Mouse (Mus musculus): ENCODE data around the gene Gper1. TPM values are rescaled to one million over a fixed set of nuclear protein-coding genes. Genes with fewer than 3 reads are reported as not detected.

The Gper1 gene
- polyA plus RNA-seq, 1 experiment from 2014 or later, result 2.9 TPM

GRCm38 (mm10) chr5:139397959-139398753 is 24.8 kb upstream of the Gper1 start:
- Histone ChIP-seq H3K4me3 (replicated peaks; ENCODE audit: low read length) (no peak overlapping the region), H3K36me3 (ENCODE audit: control insufficient read depth, insufficient read depth, low read length) (no peaks in the 10 kb centered on the region), H3K9ac (ENCODE audit: low read length) (no peak overlapping the region), H3K9me3 (replicated peaks; ENCODE audit: control insufficient read depth, low read length) (no peaks in the 10 kb centered on the region), H3K27ac (ENCODE audit: low read length) (no peak overlapping the region), H3K4me2 (ENCODE audit: low read depth, low read length) (no peak overlapping the region), H3K27me3 (ENCODE audit: control insufficient read depth, insufficient read depth, low read length) (no peaks in the 10 kb centered on the region), H3K4me1 (ENCODE audit: control insufficient read depth, insufficient read depth, low read length) (no peaks in the 10 kb centered on the region)
- WGBS, result 38% methylated on average over 5 of the region's 5 CpGs
- peak; percentile 56; the same call in 1 of the 2 replicates for ATAC-seq (ENCODE audit: insufficient read depth, low FRiP score)

GRCm38 (mm10) chr5:139398786-139399185 is 24.2 kb upstream of the Gper1 start:
- ATAC-seq (ENCODE audit: insufficient read depth, low FRiP score), result no peak
- Histone ChIP-seq H3K36me3 (ENCODE audit: control insufficient read depth, insufficient read depth, low read length) (no peaks in the 10 kb centered on the region), H3K9me3 (replicated peaks; ENCODE audit: control insufficient read depth, low read length) (no peaks in the 10 kb centered on the region), H3K9ac (ENCODE audit: low read length) (no peak overlapping the region), H3K4me3 (replicated peaks; ENCODE audit: low read length) (no peak overlapping the region), H3K27ac (ENCODE audit: low read length) (no peak overlapping the region), H3K4me1 (ENCODE audit: control insufficient read depth, insufficient read depth, low read length) (no peaks in the 10 kb centered on the region), H3K27me3 (ENCODE audit: control insufficient read depth, insufficient read depth, low read length) (no peaks in the 10 kb centered on the region), H3K4me2 (ENCODE audit: low read depth, low read length) (no peak overlapping the region)
- 79% methylated on average over 5 of the region's 5 CpGs for WGBS

- H3K36me3 ChIP-seq (ENCODE audit: control insufficient read depth, insufficient read depth, low read length), result no peaks in the 10 kb centered on the region
- H3K4me1 ChIP-seq (ENCODE audit: control insufficient read depth, insufficient read depth, low read length), result no peaks in the 10 kb centered on the region
- H3K27me3 ChIP-seq (ENCODE audit: control insufficient read depth, insufficient read depth, low read length), result no peaks in the 10 kb centered on the region
- H3K9ac ChIP-seq (ENCODE audit: low read length), result no peak overlapping the region
- H3K27ac ChIP-seq (ENCODE audit: low read length), result no peak overlapping the region
- no peak overlapping the region for H3K4me2 ChIP-seq (ENCODE audit: low read depth, low read length)
- WGBS, result 85% methylated on average over 14 of the region's 14 CpGs
- no peak overlapping the region for H3K4me3 ChIP-seq (replicated peaks; ENCODE audit: low read length)
- no peaks in the 10 kb centered on the region for H3K9me3 ChIP-seq (replicated peaks; ENCODE audit: control insufficient read depth, low read length)
- no peak for ATAC-seq (ENCODE audit: insufficient read depth, low FRiP score)
Observed at GRCm38 (mm10) chr5:139399991-139400390, 23.0 kb upstream of the Gper1 start.

- WGBS, result 89% methylated on average over 2 of the region's 2 CpGs
- Histone ChIP-seq H3K9ac (ENCODE audit: low read length) (no peak overlapping the region), H3K9me3 (replicated peaks; ENCODE audit: control insufficient read depth, low read length) (no peaks in the 10 kb centered on the region), H3K27ac (ENCODE audit: low read length) (no peak overlapping the region), H3K27me3 (ENCODE audit: control insufficient read depth, insufficient read depth, low read length) (no peaks in the 10 kb centered on the region), H3K4me1 (ENCODE audit: control insufficient read depth, insufficient read depth, low read length) (0 out of 2 replicates have a peak, but pooled peaks cover 4% of the 10 kb centered on the region), H3K4me3 (replicated peaks; ENCODE audit: low read length) (no peak overlapping the region), H3K4me2 (ENCODE audit: low read depth, low read length) (no peak overlapping the region), H3K36me3 (ENCODE audit: control insufficient read depth, insufficient read depth, low read length) (no peaks in the 10 kb centered on the region)
- ATAC-seq (ENCODE audit: insufficient read depth, low FRiP score), result no peak
Observed at GRCm38 (mm10) chr5:139402106-139402505, 20.8 kb upstream of the Gper1 start.

- H3K27me3 ChIP-seq (ENCODE audit: control insufficient read depth, insufficient read depth, low read length), result no peaks in the 10 kb centered on the region
- no peak for ATAC-seq (ENCODE audit: insufficient read depth, low FRiP score)
- no peak overlapping the region; the same call in 1 of the 2 replicates for H3K9ac ChIP-seq (ENCODE audit: low read length)
- H3K4me2 ChIP-seq (ENCODE audit: low read depth, low read length), result no peak overlapping the region
- WGBS, result 84% methylated on average over 8 of the region's 8 CpGs
- H3K4me3 ChIP-seq (replicated peaks; ENCODE audit: low read length), result no peak overlapping the region
- H3K4me1 ChIP-seq (ENCODE audit: control insufficient read depth, insufficient read depth, low read length), result 0 out of 2 replicates have a peak, but pooled peaks cover 4% of the 10 kb centered on the region
- H3K9me3 ChIP-seq (replicated peaks; ENCODE audit: control insufficient read depth, low read length), result no peaks in the 10 kb centered on the region
- no peaks in the 10 kb centered on the region for H3K36me3 ChIP-seq (ENCODE audit: control insufficient read depth, insufficient read depth, low read length)
- H3K27ac ChIP-seq (ENCODE audit: low read length), result no peak overlapping the region; the same call in 1 of the 2 replicates
Observed at GRCm38 (mm10) chr5:139403692-139404260, 19.2 kb upstream of the Gper1 start.

GRCm38 (mm10) chr5:139404801-139405401 is 18.1 kb upstream of the Gper1 start, which contains the start of gene C130050O18Rik:
TSS of gene C130050O18Rik (plus strand) at chr5:139405280.
- H3K9me3 ChIP-seq (replicated peaks; ENCODE audit: control insufficient read depth, low read length), result no peaks in the 10 kb centered on the region
- WGBS, result 77% methylated on average over 6 of the region's 6 CpGs
- no peak within 1 kb of the TSS for H3K4me2 ChIP-seq (ENCODE audit: low read depth, low read length)
- peak within 1 kb of the TSS; percentile 16 for H3K9ac ChIP-seq (ENCODE audit: low read length)
- ATAC-seq (ENCODE audit: insufficient read depth, low FRiP score), result no peak
- H3K27me3 ChIP-seq (ENCODE audit: control insufficient read depth, insufficient read depth, low read length), result no peaks in the 10 kb centered on the region
- H3K4me3 ChIP-seq (replicated peaks; ENCODE audit: low read length), result no peak within 1 kb of the TSS
- H3K4me1 ChIP-seq (ENCODE audit: control insufficient read depth, insufficient read depth, low read length), result peaks cover 11% of the 10 kb centered on the region
- H3K36me3 ChIP-seq (ENCODE audit: control insufficient read depth, insufficient read depth, low read length), result no peaks in the 10 kb centered on the region
- peak within 1 kb of the TSS; percentile 33 for H3K27ac ChIP-seq (ENCODE audit: low read length)

GRCm38 (mm10) chr5:139405478-139405877 is 17.5 kb upstream of the Gper1 start:
- no peak overlapping the region; the same call in 1 of the 2 replicates for H3K9ac ChIP-seq (ENCODE audit: low read length)
- H3K27me3 ChIP-seq (ENCODE audit: control insufficient read depth, insufficient read depth, low read length), result no peaks in the 10 kb centered on the region
- no peak overlapping the region for H3K4me3 ChIP-seq (replicated peaks; ENCODE audit: low read length)
- peak overlapping the region; percentile 19; the same call in 1 of the 2 replicates for H3K27ac ChIP-seq (ENCODE audit: low read length)
- 66% methylated on average over 7 of the region's 7 CpGs for WGBS
- no peaks in the 10 kb centered on the region for H3K9me3 ChIP-seq (replicated peaks; ENCODE audit: control insufficient read depth, low read length)
- H3K4me2 ChIP-seq (ENCODE audit: low read depth, low read length), result no peak overlapping the region
- no peak for ATAC-seq (ENCODE audit: insufficient read depth, low FRiP score)
- peaks cover 11% of the 10 kb centered on the region for H3K4me1 ChIP-seq (ENCODE audit: control insufficient read depth, insufficient read depth, low read length)
- no peaks in the 10 kb centered on the region for H3K36me3 ChIP-seq (ENCODE audit: control insufficient read depth, insufficient read depth, low read length)

GRCm38 (mm10) chr5:139405953-139406352 is 17.0 kb upstream of the Gper1 start:
- H3K27ac ChIP-seq (ENCODE audit: low read length), result peak overlapping the region; percentile 19; the same call in 1 of the 2 replicates

More at GRCm38 (mm10) chr5:139405953-139406352, 17.0 kb upstream of the Gper1 start:
- no peaks in the 10 kb centered on the region for H3K27me3 ChIP-seq (ENCODE audit: control insufficient read depth, insufficient read depth, low read length)
- H3K4me3 ChIP-seq (replicated peaks; ENCODE audit: low read length), result no peak overlapping the region
- ATAC-seq (ENCODE audit: insufficient read depth, low FRiP score), result no peak
- H3K36me3 ChIP-seq (ENCODE audit: control insufficient read depth, insufficient read depth, low read length), result no peaks in the 10 kb centered on the region
- H3K4me1 ChIP-seq (ENCODE audit: control insufficient read depth, insufficient read depth, low read length), result peaks cover 11% of the 10 kb centered on the region
- 48% methylated on average over 3 of the region's 3 CpGs for WGBS
- no peak overlapping the region for H3K9ac ChIP-seq (ENCODE audit: low read length)
- H3K4me2 ChIP-seq (ENCODE audit: low read depth, low read length), result no peak overlapping the region
- no peaks in the 10 kb centered on the region for H3K9me3 ChIP-seq (replicated peaks; ENCODE audit: control insufficient read depth, low read length)

All from stomach, embryonic 16.5 days (tissue).